Mouse (Mus musculus): ENCODE data around the gene Hoxa3. TPM values are rescaled to one million over a fixed set of nuclear protein-coding genes. Genes with fewer than 3 reads are reported as not detected.

Gene Hoxa3
- polyA plus RNA-seq, 1 experiment from 2014 or later = 1.2 TPM

DNA sequence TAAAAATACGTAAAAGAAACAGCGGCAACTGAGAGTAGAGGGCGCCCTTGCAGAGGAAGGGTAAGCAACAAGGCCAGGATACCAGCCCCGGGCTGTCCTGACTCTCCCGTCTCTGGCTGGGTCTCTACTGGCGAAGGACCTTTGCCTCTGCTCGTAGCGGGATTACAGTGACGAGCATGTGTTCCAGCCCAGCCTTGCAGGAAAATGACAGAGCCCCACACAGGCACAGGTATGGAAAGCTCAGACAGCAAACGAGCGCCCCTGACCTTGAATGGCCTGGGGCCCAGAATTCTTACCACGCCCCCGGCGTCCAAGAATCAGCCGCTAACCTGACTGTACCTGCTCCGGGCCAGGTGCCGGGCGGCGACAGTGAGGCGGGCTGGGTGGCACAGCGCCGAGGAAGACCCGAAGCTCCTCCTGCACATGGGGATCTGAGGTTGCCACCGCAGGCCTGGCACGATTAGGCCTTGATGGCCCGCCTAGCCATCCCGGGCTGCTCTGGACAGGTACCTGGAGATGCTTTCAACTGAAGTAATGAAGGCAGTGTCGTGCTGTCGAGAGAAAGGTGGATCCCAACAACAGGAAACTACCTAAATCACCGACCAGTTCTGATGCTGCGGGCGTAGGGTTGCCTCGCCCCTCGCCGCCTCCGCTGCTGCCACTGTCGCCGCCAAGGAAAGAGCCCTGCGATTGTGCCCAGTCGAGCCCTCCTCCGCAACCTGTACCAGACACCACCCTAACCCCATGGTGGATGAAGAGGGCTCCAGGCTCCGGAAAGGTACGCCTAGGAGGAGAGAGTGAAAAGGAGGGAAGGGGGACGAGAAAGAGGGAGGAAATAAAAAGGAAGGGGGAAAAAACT is 16.7 kb upstream of the Hoxa3 start:
- Histone ChIP-seq H3K27ac (replicated peaks) (no peak overlapping the region), H3K27me3 (replicated peaks) (peaks cover 98% of the 10 kb centered on the region), H3K4me3 (0 out of 2 replicates have a peak overlapping the region, but pooled peaks have one; percentile 1), H3K9me3 (no peaks in the 10 kb centered on the region), H3K4me2 (peak overlapping the region; percentile 6), H3K4me1 (peaks cover 12% of the 10 kb centered on the region; the same call in 1 of the 2 replicates), H3K36me3 (no peaks in the 10 kb centered on the region), H3K9ac (no peak overlapping the region)
- 2% methylated on average over 44 of the region's 44 CpGs for WGBS
- ATAC-seq (ENCODE audit: extremely low read depth, insufficient number of reproducible peaks, low FRiP score, low TSS enrichment) = no peak

DNA sequence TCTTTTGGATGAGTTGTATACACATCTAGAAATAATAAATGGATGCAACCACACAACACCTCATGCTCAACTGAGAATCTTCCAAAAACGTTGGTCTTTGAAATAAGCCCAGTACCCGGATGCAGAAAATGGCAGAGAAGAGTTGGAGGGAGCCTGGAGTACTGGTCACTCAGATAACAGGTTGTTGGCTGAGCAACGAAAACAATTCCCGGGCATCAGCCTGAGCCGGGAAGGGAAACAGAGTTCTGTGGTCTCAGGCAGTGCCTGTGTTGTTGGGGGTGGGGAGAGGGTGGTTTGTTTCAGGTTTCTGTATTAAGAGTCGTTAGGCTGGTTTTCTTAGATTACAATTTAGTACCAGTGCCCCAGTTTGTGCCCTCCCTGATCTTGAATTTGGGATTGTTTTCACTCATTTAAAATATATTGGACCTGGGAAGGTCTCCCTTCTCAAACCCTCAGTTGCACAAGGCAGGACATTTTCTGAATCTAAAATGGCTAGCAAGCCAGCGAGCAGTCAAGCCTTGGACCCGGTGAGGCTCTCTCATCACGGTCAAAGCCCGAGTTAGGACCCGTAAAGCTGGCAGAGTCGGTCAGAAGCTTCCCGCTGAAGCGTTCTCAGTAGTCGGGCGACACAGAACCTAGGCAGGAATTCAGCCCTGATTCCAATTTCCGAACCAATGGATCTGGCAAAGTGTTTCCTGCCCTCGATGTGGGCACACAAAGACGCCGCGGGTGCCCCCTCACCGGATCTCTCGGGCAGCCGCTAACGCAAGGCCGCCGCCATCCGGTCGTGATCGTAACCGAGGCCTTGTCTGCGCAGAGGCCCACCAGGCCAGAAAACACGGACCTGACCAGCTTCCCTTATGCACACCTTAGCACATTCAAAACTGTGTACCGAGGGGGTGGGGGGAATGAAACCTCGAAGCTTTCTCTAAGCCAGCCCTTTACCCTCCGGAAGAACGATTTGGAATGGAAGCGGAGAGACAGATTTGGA is 15.6 kb upstream of the Hoxa3 start:
- Histone ChIP-seq H3K4me3 (no peak overlapping the region), H3K4me1 (peaks cover 7% of the 10 kb centered on the region; the same call in 1 of the 2 replicates), H3K4me2 (no peak overlapping the region), H3K36me3 (no peaks in the 10 kb centered on the region), H3K27me3 (replicated peaks) (peaks cover 98% of the 10 kb centered on the region), H3K9ac (no peak overlapping the region), H3K9me3 (no peaks in the 10 kb centered on the region), H3K27ac (replicated peaks) (no peak overlapping the region)
- under 1% methylated on average over 38 of the region's 38 CpGs for WGBS
- ATAC-seq (ENCODE audit: extremely low read depth, insufficient number of reproducible peaks, low FRiP score, low TSS enrichment) = no peak

DNA sequence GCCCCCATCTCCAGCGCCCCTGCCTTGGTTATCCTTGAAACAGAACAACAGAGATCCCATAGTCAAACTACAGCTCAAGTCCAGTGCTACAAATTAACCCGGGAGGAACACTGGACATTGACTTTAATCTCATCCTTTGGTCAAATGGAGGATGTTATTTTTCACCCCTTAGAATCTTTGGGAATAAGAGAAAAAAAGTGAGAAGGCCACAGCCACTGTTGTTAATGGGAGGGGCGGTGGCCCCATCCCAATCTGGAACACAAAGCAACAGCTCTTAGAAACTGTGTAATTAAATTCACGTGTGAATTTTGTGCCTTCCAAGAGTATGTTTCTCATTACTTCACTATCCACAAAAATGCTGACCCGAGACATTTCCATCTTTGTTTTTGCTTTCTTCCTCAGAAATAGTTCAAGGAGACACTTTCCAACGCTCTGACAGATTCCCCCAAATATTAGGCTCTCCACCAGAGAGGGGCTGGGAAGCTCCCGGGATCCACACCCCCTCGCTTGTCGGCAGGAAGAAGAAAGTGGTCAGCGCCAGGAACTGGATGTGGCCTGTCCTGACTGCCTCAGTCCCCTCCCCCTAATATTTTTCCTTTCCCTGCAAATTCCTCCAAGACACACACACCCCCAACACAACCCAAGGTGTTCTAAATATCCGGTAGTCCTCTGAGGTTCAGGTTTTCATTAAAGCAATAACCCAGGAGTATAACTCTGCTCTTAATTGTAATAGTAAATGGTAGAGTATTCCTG is 14.5 kb upstream of the Hoxa3 start:
- no peak overlapping the region for H3K9ac ChIP-seq
- H3K27ac ChIP-seq (replicated peaks) = no peak overlapping the region
- H3K4me1 ChIP-seq = peaks cover 6% of the 10 kb centered on the region; the same call in 1 of the 2 replicates
- H3K9me3 ChIP-seq = no peaks in the 10 kb centered on the region
- no peak overlapping the region for H3K4me3 ChIP-seq
- WGBS = 6% methylated on average over 11 of the region's 11 CpGs
- no peak for ATAC-seq (ENCODE audit: extremely low read depth, insufficient number of reproducible peaks, low FRiP score, low TSS enrichment)
- H3K36me3 ChIP-seq = no peaks in the 10 kb centered on the region
- no peak overlapping the region for H3K4me2 ChIP-seq
- peaks cover 98% of the 10 kb centered on the region for H3K27me3 ChIP-seq (replicated peaks)

DNA sequence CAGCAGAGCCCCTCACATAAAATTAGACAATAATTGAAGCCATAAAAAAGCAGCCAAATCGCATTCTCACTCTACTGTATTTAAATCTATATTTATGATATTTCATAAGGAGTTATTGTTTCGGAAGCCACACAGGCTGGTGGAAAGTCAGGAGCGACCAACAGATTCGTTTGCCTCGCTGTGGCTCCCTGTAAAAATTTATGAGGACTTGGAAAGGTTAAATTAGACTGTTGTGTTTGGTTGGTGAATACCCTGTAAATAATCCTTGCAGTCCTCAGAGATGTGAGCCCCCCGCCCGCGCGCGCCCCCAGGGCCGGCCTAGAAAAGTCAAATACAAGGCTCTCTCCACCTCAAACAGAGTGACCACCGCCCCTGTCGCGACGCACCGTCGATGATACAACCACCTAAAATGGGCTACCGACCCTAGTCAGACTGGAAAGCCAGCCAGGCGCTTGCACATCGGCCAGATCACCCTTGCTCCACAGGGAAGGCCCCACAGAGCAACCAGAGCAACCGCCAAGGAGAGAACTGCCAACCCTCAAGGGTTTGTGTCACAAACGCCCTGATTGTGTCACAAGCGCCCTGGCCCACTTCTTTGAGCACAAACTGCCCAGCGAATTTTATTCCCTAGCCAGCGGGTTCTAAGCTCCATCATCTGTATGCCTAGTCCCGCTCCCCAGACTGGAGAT is 13.6 kb upstream of the Hoxa3 start:
- H3K27ac ChIP-seq (replicated peaks) = no peak overlapping the region
- no peaks in the 10 kb centered on the region for H3K9me3 ChIP-seq
- H3K9ac ChIP-seq = no peak overlapping the region
- 5% methylated on average over 26 of the region's 26 CpGs for WGBS
- H3K4me1 ChIP-seq = peaks cover 10% of the 10 kb centered on the region; the same call in 1 of the 2 replicates
- ATAC-seq (ENCODE audit: extremely low read depth, insufficient number of reproducible peaks, low FRiP score, low TSS enrichment) = no peak
- H3K27me3 ChIP-seq (replicated peaks) = peaks cover 98% of the 10 kb centered on the region
- no peak overlapping the region for H3K4me3 ChIP-seq
- H3K36me3 ChIP-seq = no peaks in the 10 kb centered on the region
- H3K4me2 ChIP-seq = no peak overlapping the region

DNA sequence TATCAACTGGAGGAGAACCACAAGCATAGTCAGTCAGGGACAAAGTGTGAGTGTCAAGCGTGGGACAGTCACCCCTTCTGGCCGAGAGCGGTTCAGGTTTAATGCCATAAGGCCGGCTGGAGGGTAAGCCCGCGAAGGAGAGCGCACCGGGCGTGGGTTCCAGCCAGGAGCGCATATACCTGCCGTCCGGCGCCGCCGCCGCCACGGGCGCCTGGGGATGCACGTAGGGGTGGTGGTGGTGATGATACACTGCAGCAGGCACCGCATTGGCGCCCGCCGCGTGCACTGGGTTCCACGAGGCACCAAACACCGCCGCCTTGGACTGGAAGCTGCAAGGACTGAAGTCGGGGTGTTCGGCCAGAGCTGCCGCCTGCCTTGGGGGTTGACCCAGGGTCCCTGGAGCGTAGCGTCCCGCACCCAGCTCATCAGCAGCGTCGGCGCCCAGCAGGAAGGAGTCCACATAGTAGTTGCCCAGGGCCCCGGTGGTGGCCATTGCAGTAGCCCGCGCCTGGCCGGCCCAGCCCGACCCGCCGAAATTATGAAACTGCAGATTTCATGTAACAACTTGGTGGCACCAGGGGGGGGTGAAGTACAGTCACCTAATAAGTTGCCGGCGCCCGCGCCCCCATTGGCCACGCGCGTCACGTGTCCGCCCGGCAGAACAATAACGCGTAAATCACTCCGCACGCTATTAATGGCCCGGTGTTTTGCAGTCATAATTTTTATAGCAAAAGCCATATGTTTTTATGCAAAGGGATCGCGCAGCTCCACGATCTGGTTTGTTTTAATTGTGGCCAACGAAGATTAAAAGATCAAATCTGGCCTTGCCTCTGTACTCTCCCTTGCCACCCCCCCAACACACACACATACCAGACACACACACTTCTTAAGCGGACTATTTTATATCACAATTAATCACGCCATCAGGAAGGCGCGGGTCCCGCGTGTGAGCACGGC is 12.8 kb upstream of the Hoxa3 start:
- H3K4me3 ChIP-seq = peak overlapping the region; percentile 23
- H3K36me3 ChIP-seq = no peaks in the 10 kb centered on the region
- no peak for ATAC-seq (ENCODE audit: extremely low read depth, insufficient number of reproducible peaks, low FRiP score, low TSS enrichment)
- H3K27me3 ChIP-seq (replicated peaks) = peaks cover 99% of the 10 kb centered on the region
- H3K4me1 ChIP-seq = peaks cover 15% of the 10 kb centered on the region; the same call in 1 of the 2 replicates
- H3K9me3 ChIP-seq = no peaks in the 10 kb centered on the region
- H3K27ac ChIP-seq (replicated peaks) = no peak overlapping the region
- peak overlapping the region; percentile 24; the same call in 1 of the 2 replicates for H3K4me2 ChIP-seq
- WGBS = 2% methylated on average over 69 of the region's 69 CpGs
- no peak overlapping the region for H3K9ac ChIP-seq

DNA sequence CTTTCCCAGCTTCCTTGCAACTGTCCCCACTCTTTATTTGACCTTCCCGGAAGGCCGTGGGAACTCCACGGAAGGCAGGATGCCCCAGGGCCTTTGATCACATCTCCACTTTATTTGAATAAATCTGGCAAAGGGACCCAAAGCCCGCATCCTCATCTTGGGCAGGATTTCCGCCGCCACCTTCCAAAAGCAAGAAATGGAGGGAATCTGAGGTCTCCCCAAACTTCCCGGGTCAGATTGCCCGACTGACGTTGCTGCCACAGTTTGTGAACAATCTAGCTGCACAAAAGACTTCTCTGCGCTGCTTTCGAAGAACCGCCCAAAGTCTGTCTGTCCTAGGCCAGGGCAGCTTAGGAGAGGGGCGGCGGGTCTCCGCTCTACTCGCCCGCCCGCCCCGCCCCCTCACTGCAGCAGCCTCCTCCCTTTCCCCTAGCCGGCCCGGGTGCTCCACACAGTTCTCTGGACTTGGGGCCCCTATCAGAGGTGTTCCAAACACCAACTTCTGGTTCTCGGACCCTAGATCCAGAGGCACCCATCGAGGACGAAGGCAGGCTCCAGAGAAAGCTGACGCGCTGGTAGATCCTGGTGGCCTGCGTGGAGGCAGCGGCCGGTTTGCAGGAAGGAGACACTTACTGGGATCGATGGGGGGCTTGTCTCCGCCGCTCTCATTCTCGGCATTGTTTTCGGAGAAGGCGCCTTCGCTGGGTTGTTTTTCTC is 11.9 kb upstream of the Hoxa3 start:
- no peak for ATAC-seq (ENCODE audit: extremely low read depth, insufficient number of reproducible peaks, low FRiP score, low TSS enrichment)
- Histone ChIP-seq H3K27me3 (replicated peaks) (peaks cover 99% of the 10 kb centered on the region), H3K4me1 (peaks cover 15% of the 10 kb centered on the region; the same call in 1 of the 2 replicates), H3K4me3 (peak overlapping the region; percentile 23; the same call in 1 of the 2 replicates), H3K4me2 (no peak overlapping the region), H3K9me3 (no peaks in the 10 kb centered on the region), H3K36me3 (no peaks in the 10 kb centered on the region), H3K27ac (replicated peaks) (no peak overlapping the region), H3K9ac (no peak overlapping the region)
- 1% methylated on average over 36 of the region's 36 CpGs for WGBS

DNA sequence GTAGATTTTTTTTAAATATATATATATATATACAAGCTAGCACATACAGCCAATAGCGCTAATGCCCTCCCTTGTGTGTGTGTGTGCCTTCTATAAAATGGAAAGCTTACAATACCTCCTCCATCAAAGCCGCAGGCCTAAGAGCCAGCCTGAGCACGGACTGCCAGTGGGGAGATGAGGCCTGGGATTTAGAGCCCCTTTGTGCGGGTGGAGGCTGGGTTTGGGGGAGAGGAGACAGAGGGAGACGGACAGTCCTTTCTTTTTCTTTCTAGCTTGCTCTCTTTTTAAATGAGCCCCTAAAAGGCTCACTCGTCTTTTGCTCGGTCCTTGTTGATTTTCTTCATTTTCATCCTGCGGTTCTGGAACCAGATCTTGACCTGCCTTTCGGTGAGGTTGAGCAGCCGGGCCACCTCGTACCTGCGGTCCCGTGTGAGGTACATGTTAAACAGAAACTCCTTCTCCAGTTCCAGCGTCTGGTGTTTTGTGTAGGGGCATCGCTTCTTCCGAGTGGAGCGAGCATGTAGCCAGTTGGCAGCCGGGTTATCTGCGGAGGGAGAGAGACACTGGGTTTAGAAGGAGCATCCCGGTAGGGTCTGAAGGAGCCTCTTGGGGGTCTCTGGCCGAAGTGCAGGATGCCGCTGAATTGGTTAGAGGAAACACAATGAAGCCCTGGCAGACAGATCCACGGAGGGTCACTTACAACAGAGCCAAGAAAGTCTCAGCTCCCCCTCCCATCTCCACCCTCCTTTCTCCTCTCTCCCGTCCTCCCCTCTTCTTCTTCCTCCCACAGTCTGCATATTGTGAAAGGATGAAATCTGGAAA is 11.0 kb upstream of the Hoxa3 start:
- Histone ChIP-seq H3K27ac (replicated peaks) (no peak overlapping the region), H3K36me3 (no peaks in the 10 kb centered on the region), H3K4me3 (no peak overlapping the region; the same call in 1 of the 2 replicates), H3K27me3 (replicated peaks) (peaks cover 99% of the 10 kb centered on the region), H3K9me3 (no peaks in the 10 kb centered on the region), H3K4me1 (peaks cover 15% of the 10 kb centered on the region; the same call in 1 of the 2 replicates), H3K4me2 (peak overlapping the region; percentile 26; the same call in 1 of the 2 replicates), H3K9ac (no peak overlapping the region)
- 4% methylated on average over 24 of the region's 24 CpGs for WGBS
- no peak for ATAC-seq (ENCODE audit: extremely low read depth, insufficient number of reproducible peaks, low FRiP score, low TSS enrichment)

DNA sequence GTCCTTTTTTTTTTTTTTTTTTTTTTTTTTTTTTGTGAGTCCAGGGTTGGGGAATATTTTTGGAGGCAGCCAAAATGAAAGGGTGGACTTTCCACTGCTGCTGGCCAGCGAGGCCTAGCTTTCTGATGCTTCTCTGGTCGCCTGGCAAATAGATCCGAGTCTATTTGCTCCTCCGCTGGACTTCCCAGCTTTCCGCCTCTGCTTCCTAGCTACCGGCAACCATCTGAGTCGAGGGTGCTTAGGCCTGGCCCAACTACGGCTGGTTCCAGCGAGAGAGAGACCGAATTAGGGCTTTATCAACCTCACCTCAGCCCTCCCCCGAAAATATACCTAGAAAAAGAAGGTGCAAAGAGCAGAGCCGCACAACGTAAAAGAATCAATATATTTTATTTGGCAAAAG is 9.6 kb upstream of the Hoxa3 start:
- no peak overlapping the region for H3K4me3 ChIP-seq
- H3K4me2 ChIP-seq = no peak overlapping the region
- no peaks in the 10 kb centered on the region for H3K36me3 ChIP-seq

More for the DNA sequence above, 9.6 kb upstream of the Hoxa3 start:
- Histone ChIP-seq H3K9ac (no peak overlapping the region), H3K27me3 (replicated peaks) (peaks cover 100% of the 10 kb centered on the region), H3K9me3 (no peaks in the 10 kb centered on the region), H3K4me1 (peaks cover 16% of the 10 kb centered on the region), H3K27ac (replicated peaks) (no peak overlapping the region)
- no peak for ATAC-seq (ENCODE audit: extremely low read depth, insufficient number of reproducible peaks, low FRiP score, low TSS enrichment)
- 21% methylated on average over 13 of the region's 13 CpGs for WGBS

Measured in heart, embryonic 13.5 days (tissue).